Mouse (Mus musculus) limb, embryonic 14.5 days (tissue): ENCODE results near the gene Fcgr3. TPM values are rescaled to one million over a fixed set of nuclear protein-coding genes. Genes with fewer than 3 reads are reported as not detected.

Experiments used
- ATAC-seq: fragments of 200-750 bp; cut with Nextera tagmentation; 2 replicates; pipeline ENCODE4 v1.8.0; 2017; ENCODE audit warnings: low read depth, moderate number of reproducible peaks, moderate TSS enrichment; ENCODE audit not compliant: low FRiP score
- DNase-seq: peaks from one replicate; pipeline ENCODE4 v3.0.0-alpha.2; 2015; ENCODE audit warnings: low spot score
- H3K27ac ChIP-seq: fragments of 300-500 bp; sonication (generic); replicated peaks from 2 replicates; pipeline ENCODE4 v1.5.1; 2014; ENCODE audit warnings: low read depth, mild to moderate bottlenecking, low read length, moderate library complexity, mixed read lengths
- H3K27me3 ChIP-seq: fragments of 300-500 bp; sonication (generic); 2 replicates; pipeline ENCODE4 v1.6.1; 2014; ENCODE audit warnings: low read length, mixed read lengths; ENCODE audit not compliant: control insufficient read depth, insufficient read depth
- H3K36me3 ChIP-seq: fragments of 300-500 bp; sonication (generic); 2 replicates; pipeline ENCODE4 v1.6.1; 2014; ENCODE audit warnings: mild to moderate bottlenecking, low read length, moderate library complexity, mixed read lengths; ENCODE audit not compliant: control insufficient read depth, insufficient read depth
- H3K4me1 ChIP-seq: fragments of 300-500 bp; sonication (generic); 2 replicates; pipeline ENCODE4 v1.6.1; 2014; ENCODE audit warnings: antibody characterized with exemption, low read length, mixed read lengths; ENCODE audit not compliant: control insufficient read depth, insufficient read depth
- H3K4me2 ChIP-seq: fragments of 300-500 bp; sonication (generic); replicated peaks from 2 replicates; pipeline ENCODE4 v1.6.1; 2014; ENCODE audit warnings: low read depth, mild to moderate bottlenecking, low read length, moderate library complexity; ENCODE audit not compliant: severe bottlenecking
- H3K4me3 ChIP-seq: fragments of 300-500 bp; sonication (generic); replicated peaks from 2 replicates; pipeline ENCODE4 v1.5.1; 2014; ENCODE audit warnings: low read length
- H3K9ac ChIP-seq: fragments of 300-500 bp; sonication (generic); 2 replicates; pipeline ENCODE4 v1.6.1; 2014; ENCODE audit warnings: mild to moderate bottlenecking, low read depth, low read length, moderate library complexity; ENCODE audit not compliant: severe bottlenecking
- H3K9me3 ChIP-seq: fragments of 300-500 bp; sonication (generic); 2 replicates; pipeline ENCODE4 v1.6.1; 2016; ENCODE audit warnings: low read length; ENCODE audit not compliant: control insufficient read depth
- POLR2A ChIP-seq: fragments of 200-500 bp; IDR thresholded peaks from 2 replicates; pipeline ENCODE4 v1.8.0; 2012; ENCODE audit warnings: inconsistent platforms, mild to moderate bottlenecking, moderate library complexity, borderline replicate concordance; ENCODE audit not compliant: insufficient read depth, insufficient read length; ENCODE audit errors: extremely low read depth
- WGBS: fragments of 180-500 bp; shearing (Covaris S2); extraction: QIAGEN DNeasy Blood & Tissue Kit; methylation state at CpG from one replicate; pipeline ENCODE4 v1.1.7; 2014; 5-methylcytosine and 5-hydroxymethylcytosine counted together
- polyA plus RNA-seq, 2 experiments: library from polyadenylated mRNA; depleted of rRNA in 1 of 2; stranded (reverse) in 1 of 2; unstranded in 1 of 2; fragments of >200 nt; fragmentation: Nextera tagmentation in 1 of 2; extraction: Ambion mirVana in 1 of 2; gene quantifications; 2 replicates each; pipeline versions ENCODE4 v1.2.1 to v1.2.3; 2012 to 2014

Gene Fcgr3
- polyA plus RNA-seq, 2 experiments: 12.8 to 19.7 TPM

- Histone ChIP-seq H3K27ac (no peak overlapping the region), H3K4me3 (no peak overlapping the region), H3K4me1 (no peaks in the 10 kb centered on the region), H3K36me3 (no peaks in the 10 kb centered on the region), H3K9me3 (no peaks in the 10 kb centered on the region), H3K4me2 (no peak overlapping the region), H3K9ac (no peak overlapping the region), H3K27me3 (no peaks in the 10 kb centered on the region)
- no peak for TF ChIP-seq POLR2A
- DNase-seq: no peak
- no peak for ATAC-seq
- WGBS: 84% methylated on average over 7 of the region's 7 CpGs
These were observed 45.3 kb downstream of the Fcgr3 start for GRCm38 (mm10) chr1:171019311-171019950.

GRCm38 (mm10) chr1:171018737-171019136, 46.0 kb downstream of the Fcgr3 start, which contains the start of gene Fcgr4:
Fcgr4 (plus strand) TSS chr1:171018920.
- WGBS: 84% methylated on average over 2 of the region's 2 CpGs
- no peak for TF ChIP-seq POLR2A
- no peak within 1 kb of the TSS for H3K4me3 ChIP-seq
- H3K27ac ChIP-seq: no peak within 1 kb of the TSS
- DNase-seq (no peak), ATAC-seq (no peak)
- no peaks in the 10 kb centered on the region for H3K36me3 ChIP-seq
- no peak within 1 kb of the TSS for H3K9ac ChIP-seq
- H3K4me2 ChIP-seq: no peak within 1 kb of the TSS
- H3K4me1 ChIP-seq: no peaks in the 10 kb centered on the region
- no peaks in the 10 kb centered on the region for H3K9me3 ChIP-seq
- H3K27me3 ChIP-seq: no peaks in the 10 kb centered on the region

- Histone ChIP-seq H3K9me3 (no peaks in the 10 kb centered on the region), H3K36me3 (no peaks in the 10 kb centered on the region), H3K27me3 (no peaks in the 10 kb centered on the region), H3K4me1 (no peaks in the 10 kb centered on the region), H3K4me3 (no peak overlapping the region), H3K4me2 (no peak overlapping the region), H3K27ac (no peak overlapping the region), H3K9ac (no peak overlapping the region)
- no peak for TF ChIP-seq POLR2A
- ATAC-seq (no peak), DNase-seq (no peak)
- 40% methylated on average over 6 of the region's 6 CpGs for WGBS
These were observed 47.1 kb downstream of the Fcgr3 start for GRCm38 (mm10) chr1:171017468-171018158.

GRCm38 (mm10) chr1:171016676-171017356, 47.9 kb downstream of the Fcgr3 start:
- WGBS: 89% methylated on average over 6 of the region's 6 CpGs

GRCm38 (mm10) chr1:171011733-171012132, 53.0 kb downstream of the Fcgr3 start:
- ATAC-seq (no peak), DNase-seq (no peak)
- WGBS: 79% methylated on average over 4 of the region's 4 CpGs
- no peak for TF ChIP-seq POLR2A
- Histone ChIP-seq H3K9ac (no peak overlapping the region), H3K36me3 (no peaks in the 10 kb centered on the region), H3K4me2 (no peak overlapping the region), H3K9me3 (no peaks in the 10 kb centered on the region), H3K27me3 (no peaks in the 10 kb centered on the region), H3K27ac (no peak overlapping the region), H3K4me1 (no peaks in the 10 kb centered on the region), H3K4me3 (no peak overlapping the region)

More at GRCm38 (mm10) chr1:171016676-171017356, 47.9 kb downstream of the Fcgr3 start:
- no peak for ATAC-seq
- no peak overlapping the region for H3K4me2 ChIP-seq
- H3K27me3 ChIP-seq: no peaks in the 10 kb centered on the region
- no peak overlapping the region for H3K4me3 ChIP-seq
- no peaks in the 10 kb centered on the region for H3K4me1 ChIP-seq
- H3K36me3 ChIP-seq: no peaks in the 10 kb centered on the region
- H3K27ac ChIP-seq: no peak overlapping the region
- H3K9ac ChIP-seq: no peak overlapping the region
- no peaks in the 10 kb centered on the region for H3K9me3 ChIP-seq
- no peak for TF ChIP-seq POLR2A
- no peak for DNase-seq
